Mouse (Mus musculus) B cell, adult 2 months (primary cell): Measurements from ENCODE around the gene Naif1.

ENCODE experiments used
- DNase-seq, 2 experiments: peaks; one replicate each; pipeline ENCODE4 v3.0.0; 2022

Gene Naif1

GRCm38 (mm10) chr2:32449761-32450754 lies at the start of gene Naif1:
Gene Naif1, plus strand, starts transcription at chr2:32450457.
- DNase-seq = peak in 1 of 2 experiments; percentile 28

GRCm38 (mm10) chr2:32404663-32405062 lies 45.6 kb upstream of the Naif1 start:
- DNase-seq = peak; percentile 97

GRCm38 (mm10) chr2:32407144-32407824 lies 43.0 kb upstream of the Naif1 start:
- DNase-seq = no peak

- DNase-seq = no peak
Observed at GRCm38 (mm10) chr2:32408429-32409424, 41.5 kb upstream of the Naif1 start.

GRCm38 (mm10) chr2:32411407-32411806 lies 38.9 kb upstream of the Naif1 start:
- no peak for DNase-seq

- no peak for DNase-seq
Observed at GRCm38 (mm10) chr2:32412742-32413531, 37.3 kb upstream of the Naif1 start.

- DNase-seq = no peak
Observed at GRCm38 (mm10) chr2:32413936-32414335, 36.3 kb upstream of the Naif1 start.

- DNase-seq = no peak
Observed at GRCm38 (mm10) chr2:32415801-32416200, 34.5 kb upstream of the Naif1 start.

GRCm38 (mm10) chr2:32416556-32416955 lies 33.7 kb upstream of the Naif1 start:
- DNase-seq = no peak

GRCm38 (mm10) chr2:32417486-32417885 lies 32.8 kb upstream of the Naif1 start:
- no peak for DNase-seq

GRCm38 (mm10) chr2:32418430-32419151 lies 31.7 kb upstream of the Naif1 start:
- DNase-seq = no peak

- DNase-seq = no peak
Observed at GRCm38 (mm10) chr2:32419359-32419758, 30.9 kb upstream of the Naif1 start.

- no peak for DNase-seq
Observed at GRCm38 (mm10) chr2:32420066-32420608, 30.1 kb upstream of the Naif1 start.

- no peak for DNase-seq
Observed at GRCm38 (mm10) chr2:32420647-32421046, 29.6 kb upstream of the Naif1 start.

GRCm38 (mm10) chr2:32421851-32422251 lies 28.4 kb upstream of the Naif1 start:
- DNase-seq = no peak

- no peak for DNase-seq
Observed at GRCm38 (mm10) chr2:32423481-32424331, 26.6 kb upstream of the Naif1 start.

- DNase-seq = no peak
Observed at GRCm38 (mm10) chr2:32424796-32425195, 25.5 kb upstream of the Naif1 start.

GRCm38 (mm10) chr2:32425568-32425967 lies 24.7 kb upstream of the Naif1 start:
- DNase-seq = no peak

- DNase-seq = no peak
Observed at GRCm38 (mm10) chr2:32426141-32426540, 24.1 kb upstream of the Naif1 start.

GRCm38 (mm10) chr2:32427720-32428119 lies 22.5 kb upstream of the Naif1 start:
- DNase-seq = no peak
